Comparison of ENCODE assay signal across 25 mouse cellular contexts in genomic region chrX:50588892-50589291, GRCm38 (mm10).
"Had no signal": no experiment of that assay in that cellular context is flagged by ENCODE, and none has a peak within 500 bp of the region (broad histone marks: within the 10 kb centered on the region; RNA-seq: fewer than 3 reads in every experiment).

No protein-coding gene starts in this region.

- H3K4me1 ChIP-seq: heart, embryonic 10.5 days; heart, embryonic 12.5 days; hindbrain, embryonic 10.5 days; hindbrain, embryonic 12.5 days; intestine, embryonic 15.5 days; kidney, embryonic 15.5 days; limb, embryonic 13.5 days; limb, embryonic 15.5 days; liver, embryonic 12.5 days had no signal

- H3K27me3 ChIP-seq: heart, embryonic 12.5 days; hindbrain, embryonic 12.5 days; intestine, embryonic 15.5 days; kidney, embryonic 15.5 days; limb, embryonic 13.5 days; limb, embryonic 15.5 days; liver, embryonic 12.5 days had no signal

- H3K9me3 ChIP-seq: heart, embryonic 10.5 days; heart, embryonic 12.5 days; hindbrain, embryonic 10.5 days; hindbrain, embryonic 12.5 days; intestine, embryonic 15.5 days; kidney, embryonic 15.5 days; limb, embryonic 13.5 days; limb, embryonic 15.5 days; liver, embryonic 12.5 days had no signal

- H3K36me3 ChIP-seq: intestine, embryonic 15.5 days had no signal

- ATAC-seq: hindbrain, embryonic 16.5 days; inflammation-experienced regulatory T-cells, adult 6 months; intestine, embryonic 15.5 days; intestine, postnatal 0 days; liver, embryonic 12.5 days had no signal

- H3K4me3 ChIP-seq: heart, adult 2 months; heart, embryonic 10.5 days; heart, embryonic 12.5 days; hindbrain, embryonic 10.5 days; hindbrain, embryonic 12.5 days; intestine, embryonic 15.5 days; kidney, embryonic 15.5 days; limb, embryonic 13.5 days; limb, embryonic 15.5 days; liver, embryonic 12.5 days had no signal

- DNase-seq: gastrocnemius, postnatal 14 days; gastrocnemius, postnatal 36 days; heart, adult 11 months; heart, adult 2 months; heart, postnatal 10 days; heart, postnatal 4 days; kidney, adult 18-20 months; kidney, adult 9 months; kidney, postnatal 14 days; kidney, postnatal 36 days; layer of hippocampus, adult 9-11 months; layer of hippocampus, postnatal 36 days; left cerebral cortex, postnatal 4 days had no signal
